Mouse (Mus musculus) cerebellum, postnatal 36 days (tissue): ENCODE results near the gene Adora2b.
"Not testable (repeated sequence)": the region's sequence is repeated elsewhere in the genome, so short reads cannot be mapped to it uniquely, and the experiment has no call there.

Experiments used
- DNase-seq, 2 experiments: peaks; one replicate each; pipeline ENCODE4 v3.0.0; 2021 to 2022; ENCODE audit warnings: mixed read lengths in 2 of 2

The Adora2b gene

DNA sequence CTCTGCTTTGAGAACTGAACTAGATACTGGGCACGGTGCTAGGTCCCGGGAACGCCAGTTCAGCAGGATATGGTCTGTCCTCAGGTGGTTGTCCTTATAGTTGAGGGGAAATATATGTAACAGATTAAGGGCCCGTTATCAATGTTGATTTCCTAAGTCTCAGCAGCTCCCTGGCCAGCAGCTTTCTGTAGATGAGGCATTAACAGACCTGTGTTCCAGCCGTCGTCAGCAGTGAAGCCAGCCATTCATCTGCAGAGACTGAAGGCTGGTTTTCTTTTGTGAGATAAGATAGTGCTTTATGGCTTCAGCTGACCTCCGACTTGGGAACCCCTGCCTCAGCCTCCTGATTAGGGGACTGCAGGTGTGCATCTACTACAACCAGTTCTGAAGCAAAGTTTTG is 15.2 kb downstream of the Adora2b start:
- DNase-seq: no peak

DNA sequence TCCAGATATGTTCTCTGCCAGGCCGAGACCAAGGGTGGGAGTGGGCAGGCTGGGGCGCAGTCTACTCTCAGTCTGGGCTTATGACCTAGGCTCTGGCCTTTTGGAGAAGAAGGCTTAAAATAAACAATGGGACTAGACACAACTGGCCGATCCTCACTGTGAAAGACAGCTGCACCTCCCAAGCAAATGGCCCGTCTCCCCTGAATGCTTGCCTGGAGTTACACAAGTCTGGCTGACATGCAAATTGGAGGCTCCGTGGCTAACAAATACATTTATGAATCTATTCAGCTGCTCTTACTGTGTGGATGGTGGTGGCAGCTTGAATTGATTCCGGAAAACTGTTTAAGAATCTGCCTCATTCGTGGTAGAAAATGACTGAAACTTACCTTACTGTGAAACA is 16.9 kb downstream of the Adora2b start:
- DNase-seq: no peak

DNA sequence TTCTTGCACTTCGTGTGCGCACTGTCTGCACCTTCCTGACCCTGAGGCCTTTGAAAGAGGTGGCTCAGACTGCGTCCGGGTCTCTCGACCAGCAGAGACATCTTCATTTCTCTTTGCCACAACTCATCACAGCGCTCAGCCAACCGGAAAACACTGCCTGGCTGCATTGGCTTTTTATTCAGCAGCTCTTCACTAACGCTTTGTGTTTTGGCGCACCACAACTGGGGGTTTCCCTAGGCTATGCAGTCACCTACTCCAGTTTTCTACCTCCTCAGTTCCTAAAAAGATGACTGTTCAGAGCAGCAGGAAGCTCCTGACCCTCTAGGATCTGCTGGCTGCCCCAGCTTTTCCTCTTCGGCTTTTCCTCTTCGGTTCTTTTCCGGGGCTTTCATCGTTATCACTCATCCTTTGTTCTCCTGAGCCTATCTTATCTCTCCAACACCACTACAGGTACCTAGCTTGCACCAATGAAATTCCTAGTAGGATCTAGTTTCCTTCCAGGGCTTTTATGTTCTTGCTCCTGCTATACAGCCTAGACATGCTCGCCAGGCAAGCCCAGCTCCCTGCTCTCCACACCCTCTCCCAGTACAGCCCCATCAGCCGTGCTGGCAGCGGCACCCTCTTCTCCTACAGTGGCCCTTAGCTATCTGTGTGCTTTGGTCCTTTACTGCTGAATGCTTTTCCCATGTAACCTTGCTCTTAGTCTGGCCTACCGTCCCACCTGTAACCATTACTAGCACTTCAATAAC is 17.9 kb downstream of the Adora2b start:
- DNase-seq: no peak

DNA sequence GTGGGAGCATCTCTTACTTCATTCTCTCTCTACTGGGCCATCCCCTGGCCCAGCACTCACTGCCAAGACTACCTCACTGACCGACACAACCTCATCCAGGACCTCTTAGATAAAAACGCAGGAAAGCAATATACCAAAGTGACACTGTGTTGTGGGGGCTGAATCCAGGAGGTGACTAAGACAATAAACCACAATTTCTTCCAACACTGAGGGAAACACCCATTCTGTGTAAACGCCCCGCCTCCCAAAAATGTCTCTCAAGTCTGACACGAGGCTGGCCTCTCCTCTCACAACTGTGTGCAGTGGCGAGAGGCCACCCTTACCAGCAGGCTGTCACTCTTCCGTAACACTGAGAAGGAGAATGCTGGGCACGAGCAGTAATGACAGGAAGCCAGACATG is 19.6 kb downstream of the Adora2b start:
- DNase-seq: no peak

DNA sequence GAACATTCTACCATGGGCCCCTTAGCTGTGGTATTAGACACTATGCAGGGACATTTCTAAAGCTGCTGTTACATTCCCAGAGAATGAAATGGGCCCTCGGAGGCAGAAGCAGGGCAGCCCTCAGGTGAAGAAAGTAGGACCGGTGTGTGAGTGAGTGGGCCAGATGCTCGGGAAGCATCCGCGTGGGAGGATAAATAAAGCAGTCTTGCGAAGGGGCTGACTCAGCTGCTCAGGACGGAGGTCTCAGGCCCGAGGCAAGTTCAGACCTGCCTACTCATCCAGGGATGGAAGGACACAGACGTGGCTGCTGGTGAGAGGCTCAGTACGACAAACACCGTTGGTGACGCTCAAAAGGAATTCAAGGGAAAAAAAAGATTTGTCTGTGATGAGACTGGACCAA is 20.3 kb downstream of the Adora2b start:
- no peak for DNase-seq

DNA sequence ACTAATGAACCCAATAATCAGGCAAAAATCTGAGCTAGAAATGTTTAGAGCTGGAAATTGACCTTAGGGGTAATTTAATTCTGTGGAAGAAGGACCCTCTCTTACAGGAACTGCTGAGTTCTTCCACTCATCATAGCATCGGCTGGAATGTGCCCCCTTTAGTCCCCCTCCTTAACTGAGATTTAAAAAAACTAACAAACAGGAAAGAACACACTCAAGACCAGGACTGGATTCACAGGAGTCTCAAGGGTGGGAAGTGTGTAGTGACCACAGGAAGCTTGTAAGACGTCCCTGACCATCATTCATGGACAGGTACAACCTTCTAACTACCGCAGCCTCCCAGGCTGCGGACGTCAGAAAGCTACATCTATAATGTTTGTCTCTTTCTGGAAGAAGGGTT is 22.1 kb downstream of the Adora2b start:
- no peak for DNase-seq

DNA sequence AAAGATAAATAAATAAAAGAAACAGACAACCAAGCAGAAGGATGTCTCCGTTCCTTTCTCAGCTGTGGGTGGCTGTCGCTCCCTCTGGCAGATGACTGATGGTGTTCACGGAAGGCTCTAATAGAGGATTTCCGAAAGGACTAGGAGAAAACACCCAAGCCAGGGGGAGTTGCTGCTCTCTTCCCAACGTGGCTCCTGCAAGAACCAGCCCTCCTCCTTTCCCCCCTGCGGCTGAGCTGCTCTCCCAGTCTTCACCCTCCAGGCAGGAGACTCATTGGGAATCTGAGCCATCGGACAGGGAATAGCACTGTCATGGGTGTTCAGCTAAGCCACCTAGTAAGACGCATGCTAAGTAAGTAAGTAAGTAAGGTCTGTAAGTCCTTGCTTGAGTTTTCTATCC is 28.3 kb downstream of the Adora2b start:
- no peak for DNase-seq

DNA sequence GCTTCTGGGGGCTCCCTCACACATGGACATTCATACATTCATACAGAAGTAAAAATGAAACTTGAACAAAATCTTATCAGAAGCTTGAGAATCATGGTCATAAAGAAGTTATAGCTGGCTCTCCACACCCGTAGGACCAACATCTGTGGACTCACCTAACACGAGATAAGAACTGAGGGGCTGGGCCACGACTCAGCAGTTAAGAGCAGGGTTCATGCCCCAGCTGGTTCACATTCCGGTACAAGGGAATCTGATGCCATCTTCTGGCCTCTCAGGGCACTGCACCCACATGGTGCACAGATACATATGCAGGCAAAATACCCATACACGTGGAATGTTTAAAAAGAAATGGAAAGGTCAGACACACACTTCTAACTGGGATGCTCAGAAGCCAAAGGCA is 29.2 kb downstream of the Adora2b start:
- DNase-seq: peak; percentile 32 to 39

DNA sequence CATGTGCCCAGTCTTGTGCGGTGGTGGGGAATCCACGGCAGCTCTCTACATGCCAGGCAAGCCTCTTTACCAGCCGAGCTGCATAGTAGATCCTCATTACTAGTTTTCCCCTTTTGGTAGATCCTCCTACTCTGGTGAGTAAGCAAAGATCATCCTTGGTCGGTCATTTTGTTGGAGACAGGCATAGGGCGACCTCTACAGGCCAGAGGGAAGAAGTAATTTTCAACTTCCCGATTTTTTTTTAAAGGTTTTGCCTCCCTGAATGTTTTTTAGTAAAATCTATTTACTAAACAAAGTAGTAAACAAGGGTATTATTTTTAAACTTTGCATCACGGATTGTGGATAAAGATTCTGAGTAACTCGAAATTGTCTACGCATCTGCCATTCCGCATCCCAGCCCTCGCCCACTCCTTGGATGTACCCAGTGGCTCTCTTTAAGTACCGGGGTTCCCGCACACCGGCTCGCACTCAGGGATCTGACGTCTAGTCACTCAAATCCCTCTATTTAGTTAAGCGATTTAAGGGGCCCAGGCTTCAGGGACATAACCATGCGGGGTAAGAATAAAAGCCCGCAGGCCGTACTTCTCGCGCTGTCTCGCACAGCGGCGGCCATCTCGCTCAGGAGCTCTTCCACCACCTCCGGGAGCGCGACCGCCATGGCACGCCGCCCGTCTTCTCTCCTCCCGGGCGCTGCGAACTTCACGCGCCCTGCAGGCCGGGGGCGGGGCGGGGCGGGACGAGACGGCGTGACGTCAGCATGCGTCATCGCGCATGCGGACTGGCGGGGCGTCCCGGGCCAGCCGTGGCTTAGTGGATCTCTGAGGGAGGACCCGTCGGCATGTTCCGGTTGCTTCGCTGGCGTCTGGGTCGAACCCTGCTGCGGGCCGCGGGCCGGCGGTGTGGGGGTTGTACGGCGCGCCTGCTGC is 32.2 kb downstream of the Adora2b start, which contains the start of the genes Zswim7 and Ttc19:
Gene Zswim7, minus strand, starts transcription at position 701 of the 926 bp plus-strand sequence.
Gene Ttc19, plus strand, starts transcription at position 799 of the 926 bp plus-strand sequence.
- peak; percentile 92 to 93 for DNase-seq

DNA sequence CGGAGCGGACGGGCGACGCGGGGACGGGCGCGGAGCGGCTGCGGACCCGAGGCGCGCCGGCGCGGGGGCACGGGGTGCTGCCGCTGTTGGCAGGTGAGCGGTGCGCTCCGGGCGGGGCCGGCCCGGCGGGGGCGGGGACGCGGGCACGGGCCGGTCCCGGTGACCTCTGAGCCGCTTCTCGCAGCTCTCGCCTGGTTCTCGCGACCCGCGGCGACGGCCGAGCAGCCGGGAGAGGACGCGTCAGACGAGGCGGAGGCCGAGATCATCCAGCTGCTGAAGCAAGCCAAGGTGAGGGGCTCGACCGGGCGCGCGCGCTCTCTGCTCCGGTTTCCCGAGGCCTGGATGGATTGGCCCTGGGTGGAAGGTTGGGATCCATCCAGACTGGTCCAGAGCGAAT is 32.8 kb downstream of the Adora2b start:
- DNase-seq: no peak

DNA sequence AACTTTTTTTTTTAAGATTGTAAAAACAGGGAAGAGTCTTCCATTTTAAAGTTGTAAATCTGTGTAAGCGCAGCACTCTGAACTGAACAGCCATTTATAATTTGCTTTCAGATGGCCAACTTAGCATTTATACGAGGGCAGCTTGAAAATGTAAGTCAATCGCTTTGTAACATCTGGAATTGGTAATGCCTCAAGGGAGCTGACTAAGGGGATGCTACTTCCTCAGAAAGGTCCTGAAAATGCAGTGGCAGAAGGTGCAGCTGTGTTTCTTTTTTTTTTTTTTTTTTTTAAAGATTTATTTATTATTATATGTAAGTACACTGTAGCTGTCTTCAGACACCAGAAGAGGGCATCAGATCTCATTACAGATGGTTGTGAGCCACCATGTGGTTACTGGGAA is 35.2 kb downstream of the Adora2b start:
- not testable (repeated sequence) for DNase-seq

DNA sequence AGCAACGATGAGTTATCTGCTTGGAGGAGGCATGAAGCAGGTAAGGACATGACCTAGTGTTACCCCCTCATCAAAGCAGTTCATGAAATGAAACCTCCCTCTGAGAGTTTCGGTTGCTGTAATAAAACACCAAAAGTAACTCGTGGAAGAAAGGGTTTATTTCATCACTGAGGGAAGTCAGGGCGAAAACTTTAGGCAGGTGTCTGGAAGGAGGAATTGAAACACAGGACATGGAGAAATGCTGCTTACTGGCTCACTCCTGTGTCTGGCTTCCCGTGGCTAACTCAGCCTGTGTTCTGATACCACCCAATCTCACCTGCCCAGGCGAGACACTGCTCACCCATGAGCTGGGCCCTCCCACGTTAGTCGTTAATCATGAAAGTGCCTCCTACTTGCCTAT is 36.2 kb downstream of the Adora2b start:
- no peak for DNase-seq

DNA sequence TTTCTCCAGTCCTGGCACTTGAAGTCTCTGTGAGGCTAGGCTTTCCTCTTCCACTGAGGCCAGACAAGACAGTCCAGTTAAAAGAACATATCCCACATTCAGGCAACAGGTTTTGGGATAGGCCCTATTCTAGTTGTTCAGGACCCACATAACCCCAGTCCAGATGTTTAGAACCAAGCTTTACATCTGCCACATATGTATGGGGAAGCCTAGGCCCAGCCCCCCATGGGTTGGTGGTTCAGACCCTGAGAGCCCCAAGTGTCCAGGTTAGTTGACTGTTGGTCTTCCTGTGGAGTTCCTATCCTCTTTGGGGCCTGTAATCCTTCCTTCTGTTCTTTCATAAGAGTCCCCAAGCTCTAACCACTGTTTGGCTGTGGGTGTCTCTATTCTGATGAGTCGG is 38.9 kb downstream of the Adora2b start:
- DNase-seq: no peak

DNA sequence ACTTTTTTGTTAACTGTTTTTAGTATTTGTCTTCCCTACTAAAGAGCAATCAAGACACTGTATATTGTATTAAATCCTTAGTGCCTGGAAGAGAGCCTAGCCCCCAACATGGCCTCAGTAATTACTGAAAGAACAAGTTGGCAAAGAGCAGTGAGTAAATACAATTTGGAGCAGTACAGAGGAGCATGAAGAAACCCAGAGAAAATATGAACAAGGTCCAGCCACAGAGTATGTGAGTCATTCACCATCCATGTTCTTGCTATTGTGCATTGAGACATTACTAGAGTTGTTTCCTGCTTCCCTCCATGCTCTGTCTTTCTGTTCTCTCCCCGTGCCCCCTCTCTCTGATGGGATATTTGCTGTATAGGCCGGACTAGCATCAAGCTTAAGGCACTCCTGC is 45.3 kb downstream of the Adora2b start:
- no peak for DNase-seq

DNA sequence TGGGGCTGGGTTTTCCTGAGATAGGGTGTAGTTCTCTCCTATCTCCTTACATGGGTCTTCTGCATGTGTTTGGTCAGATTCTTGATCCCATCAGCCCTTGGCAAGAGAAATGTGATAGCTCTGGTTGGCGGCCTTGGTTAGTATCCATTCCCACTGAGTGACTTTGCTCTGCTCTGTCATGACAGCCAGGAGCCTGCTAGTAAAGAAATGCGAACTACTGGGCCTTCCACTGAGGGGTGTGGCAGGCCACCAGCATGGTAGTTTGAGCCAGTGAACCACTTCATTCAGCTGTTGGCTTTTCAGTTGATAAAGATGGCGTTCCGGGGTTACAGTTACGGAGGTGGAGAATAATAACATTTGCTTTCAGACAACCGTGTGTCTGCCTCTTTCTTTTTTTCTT is 50.1 kb downstream of the Adora2b start:
- no peak for DNase-seq

DNA sequence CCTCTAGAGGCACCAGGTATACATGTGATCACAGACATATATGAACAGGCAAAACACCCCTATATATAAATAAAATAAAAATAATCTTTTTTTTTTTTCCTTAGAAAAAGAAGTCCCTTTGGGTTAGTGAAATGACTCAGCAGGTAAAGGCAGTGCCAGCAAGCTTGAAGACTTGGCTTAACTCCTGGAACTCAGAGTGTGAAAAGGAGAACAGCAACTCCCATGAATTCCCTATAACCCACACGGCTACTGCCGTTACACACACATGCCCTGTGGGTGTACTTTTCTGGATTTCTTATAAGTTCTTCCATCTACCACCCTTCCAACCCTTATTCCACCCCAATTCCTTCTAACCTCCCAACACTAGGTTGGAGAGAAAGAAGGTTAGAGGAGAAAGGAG is 57.1 kb downstream of the Adora2b start:
- DNase-seq: peak in 1 of 2 experiments; percentile 13

DNA sequence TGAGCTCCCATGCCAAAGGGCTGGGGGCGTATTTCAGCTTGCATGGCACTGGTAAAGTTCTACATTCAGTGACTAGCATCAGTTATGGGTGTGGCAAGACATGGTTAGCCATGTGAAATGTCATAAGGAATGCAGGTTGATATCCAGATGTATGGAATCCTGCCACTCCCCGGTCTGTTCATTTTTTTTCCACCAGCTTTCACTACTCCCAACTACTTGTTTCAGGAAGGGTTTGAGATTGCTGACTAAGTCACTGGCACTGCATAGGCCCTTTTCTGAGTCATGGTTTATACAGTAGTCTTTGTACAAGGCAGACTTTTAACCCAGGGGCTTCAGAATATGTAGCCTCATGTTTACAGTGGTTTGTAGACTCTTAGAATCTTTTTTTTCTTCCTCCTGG is 60.5 kb downstream of the Adora2b start:
- no peak for DNase-seq

DNA sequence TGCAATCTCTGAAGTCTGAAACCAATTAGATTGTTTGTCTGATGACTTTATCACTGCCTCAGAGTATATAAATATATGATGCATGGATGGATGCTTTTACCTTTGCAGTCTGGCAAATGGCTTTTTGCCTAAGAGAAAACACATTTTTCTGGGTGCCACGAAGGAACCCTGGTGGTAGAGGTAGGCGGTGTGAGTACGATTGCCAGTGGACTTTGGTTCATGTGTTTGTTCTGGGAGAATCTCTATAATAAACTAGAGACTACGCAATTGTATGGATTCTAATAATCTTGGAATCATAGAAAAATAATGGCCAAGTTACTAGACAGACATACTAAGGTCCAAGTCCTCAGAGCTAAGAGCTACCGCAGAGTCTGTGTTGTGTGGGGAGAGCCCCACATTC is 66.2 kb downstream of the Adora2b start:
- DNase-seq: no peak
